Mouse (Mus musculus) bone marrow macrophage, adult 2 months (primary cell): ENCODE results near the gene Sema3a. TPM values are rescaled to one million over a fixed set of nuclear protein-coding genes. Genes with fewer than 3 reads are reported as not detected.
"Not testable (repeated sequence)": the region's sequence is repeated elsewhere in the genome, so short reads cannot be mapped to it uniquely, and the experiment has no call there.

ENCODE experiments used
- H3K27ac ChIP-seq: 2 replicates; pipeline ENCODE4 v1.5.1; 2012; ENCODE audit warnings: low read depth, low read length; ENCODE audit not compliant: insufficient read depth
- H3K4me1 ChIP-seq: 2 replicates; pipeline ENCODE4 v1.6.1; 2012; ENCODE audit warnings: low read length; ENCODE audit not compliant: control insufficient read depth, insufficient read depth
- H3K4me3 ChIP-seq: 2 replicates; pipeline ENCODE4 v1.5.1; 2012; ENCODE audit warnings: mild to moderate bottlenecking, low read length, moderate library complexity; ENCODE audit not compliant: insufficient read depth
- CTCF ChIP-seq: IDR thresholded peaks from 2 replicates; pipeline ENCODE4 v1.5.1; 2012; ENCODE audit warnings: low read depth, mild to moderate bottlenecking, low read length, moderate library complexity
- POLR2A ChIP-seq: IDR thresholded peaks from 2 replicates; pipeline ENCODE4 v1.6.1; 2012; ENCODE audit warnings: mild to moderate bottlenecking, low read depth, low read length, borderline replicate concordance
- polyA plus RNA-seq: library from polyadenylated mRNA; stranded (reverse); fragments of >200 nt; gene quantifications from 2 replicates; pipeline ENCODE4 v1.2.4, GENCODE M21; 2012; ENCODE audit not compliant: missing spikeins, insufficient read depth, insufficient read length

Sema3a gene
- polyA plus RNA-seq, 1 experiment: not detected

DNA sequence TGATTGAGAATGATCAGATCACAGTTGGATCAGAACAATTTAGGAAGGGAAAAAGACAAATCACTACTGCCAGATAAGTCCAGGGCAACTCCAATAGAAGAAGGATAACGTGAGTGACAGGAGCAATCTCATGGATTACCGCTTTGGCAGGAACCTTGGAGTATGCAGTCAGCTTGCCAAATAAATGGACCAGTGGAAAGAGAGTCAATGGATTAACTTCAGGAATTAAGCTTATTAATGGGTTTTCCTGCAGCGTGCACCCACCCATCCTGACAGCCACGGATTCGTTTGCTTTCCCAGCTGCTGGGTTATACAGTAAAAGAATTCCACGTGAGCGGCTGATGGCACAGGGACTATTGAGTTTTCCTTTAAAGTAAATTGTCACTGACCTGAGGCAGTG, 343.6 kb downstream of the Sema3a start:
- H3K4me3 ChIP-seq: no peak overlapping the region
- no peak overlapping the region for H3K27ac ChIP-seq
- no peaks in the 10 kb centered on the region for H3K4me1 ChIP-seq
- TF ChIP-seq POLR2A: no peak

DNA sequence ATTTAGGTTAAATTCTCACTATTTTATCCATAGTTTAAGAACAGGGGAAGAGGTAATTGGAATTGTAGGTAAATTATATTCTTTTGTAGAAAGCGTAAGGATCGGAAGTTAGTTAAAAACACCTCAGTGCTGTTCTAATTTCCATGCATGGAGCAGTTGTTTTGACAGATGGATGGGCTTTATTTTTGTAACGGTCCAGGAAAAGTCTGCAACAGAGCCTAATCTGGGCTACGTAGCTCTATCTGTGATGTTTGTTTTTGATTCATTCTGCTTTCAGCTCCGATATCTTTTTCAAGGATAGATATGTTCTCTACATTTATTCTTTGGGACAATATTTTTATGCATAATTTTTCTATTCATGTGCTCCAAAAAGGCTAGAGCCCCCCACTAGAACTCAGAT, 344.2 kb downstream of the Sema3a start:
- H3K4me3 ChIP-seq: no peak overlapping the region
- no peaks in the 10 kb centered on the region for H3K4me1 ChIP-seq
- TF ChIP-seq POLR2A (no peak), CTCF (no peak)
- H3K27ac ChIP-seq: no peak overlapping the region

DNA sequence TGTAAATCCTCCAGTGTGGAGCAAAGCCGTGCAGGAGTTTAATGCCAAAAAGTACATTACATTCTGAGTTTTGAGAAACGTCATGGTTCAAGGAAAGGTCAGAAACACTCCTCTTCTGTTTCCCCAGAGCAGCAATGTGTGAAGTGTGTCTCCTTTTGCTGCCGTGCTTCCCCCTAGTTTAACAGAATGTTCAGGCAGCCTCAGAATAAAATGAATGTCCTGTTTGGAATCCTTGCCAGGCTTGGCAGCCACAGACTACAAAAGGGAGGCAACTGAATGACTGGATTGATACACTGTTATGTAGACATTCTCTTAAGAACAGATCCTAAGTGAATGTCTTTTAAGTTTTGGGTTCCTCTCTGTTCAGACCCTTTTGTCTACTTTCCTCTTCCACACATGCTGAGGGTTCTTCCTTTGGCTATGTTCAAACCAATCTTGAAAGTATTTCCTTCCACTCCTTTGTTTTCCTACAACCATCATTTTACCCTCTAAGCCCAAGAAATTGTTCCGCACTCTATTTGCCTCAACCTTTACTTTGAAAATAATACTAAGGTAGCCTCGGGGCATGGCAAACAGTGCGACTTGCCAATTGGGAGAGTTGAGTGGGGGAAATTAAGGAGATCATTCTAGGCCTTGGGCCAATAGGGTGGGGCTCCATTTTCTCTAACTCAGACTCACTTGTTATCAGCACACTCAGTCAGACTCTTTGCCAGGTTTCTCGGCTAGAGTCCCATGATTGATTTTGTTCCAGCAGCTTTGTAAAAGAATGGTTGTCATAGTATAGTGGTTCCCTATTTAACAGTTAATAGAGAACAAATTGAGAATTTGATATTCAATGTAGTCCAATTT, 345.1 kb downstream of the Sema3a start:
- H3K27ac ChIP-seq: no peak overlapping the region
- H3K4me1 ChIP-seq: no peaks in the 10 kb centered on the region
- TF ChIP-seq POLR2A: no peak
- no peak for TF ChIP-seq CTCF
- H3K4me3 ChIP-seq: no peak overlapping the region

DNA sequence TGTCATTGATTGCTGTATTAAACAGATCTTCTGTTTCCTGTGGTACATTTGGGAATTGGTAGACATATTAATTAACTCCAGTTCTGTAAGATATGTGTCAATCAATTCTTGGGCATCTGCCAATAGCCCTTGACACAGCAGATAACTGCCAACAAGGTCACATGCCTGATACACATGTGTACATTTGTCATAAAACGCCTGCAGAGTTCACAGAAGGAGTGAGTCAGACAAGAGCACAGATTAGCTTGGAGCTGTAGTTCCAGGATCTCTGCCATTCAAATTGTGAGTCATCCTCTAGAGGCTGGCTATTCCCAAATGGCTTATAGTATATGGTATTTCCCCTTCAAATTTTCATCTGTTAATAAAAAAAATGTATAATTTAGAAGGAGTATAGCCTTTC, 352.4 kb downstream of the Sema3a start:
- TF ChIP-seq CTCF: no peak
- TF ChIP-seq POLR2A: no peak
- Histone ChIP-seq H3K4me3 (no peak overlapping the region), H3K4me1 (no peaks in the 10 kb centered on the region), H3K27ac (no peak overlapping the region)

DNA sequence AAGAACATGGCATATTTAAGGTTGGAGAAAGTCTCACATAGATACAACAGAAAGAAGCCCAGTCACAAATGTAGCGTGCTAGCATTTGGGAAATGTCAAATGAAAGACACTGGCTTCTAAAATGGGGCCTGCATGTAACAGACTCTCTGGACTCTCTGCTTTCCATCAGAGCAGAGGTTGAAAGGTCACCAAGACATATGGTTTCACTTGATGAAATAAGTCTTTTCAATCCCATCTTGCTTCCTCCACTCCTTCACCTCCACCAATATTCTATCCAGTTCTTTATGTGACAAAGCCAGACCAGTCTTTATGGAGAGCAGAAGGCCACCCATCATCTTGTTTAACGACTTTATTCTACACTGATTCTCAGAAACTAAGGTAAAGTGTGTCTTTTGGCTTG, 363.5 kb downstream of the Sema3a start:
- Histone ChIP-seq H3K4me1 (no peaks in the 10 kb centered on the region), H3K27ac (no peak overlapping the region), H3K4me3 (no peak overlapping the region)
- no peak for TF ChIP-seq CTCF
- TF ChIP-seq POLR2A: no peak

DNA sequence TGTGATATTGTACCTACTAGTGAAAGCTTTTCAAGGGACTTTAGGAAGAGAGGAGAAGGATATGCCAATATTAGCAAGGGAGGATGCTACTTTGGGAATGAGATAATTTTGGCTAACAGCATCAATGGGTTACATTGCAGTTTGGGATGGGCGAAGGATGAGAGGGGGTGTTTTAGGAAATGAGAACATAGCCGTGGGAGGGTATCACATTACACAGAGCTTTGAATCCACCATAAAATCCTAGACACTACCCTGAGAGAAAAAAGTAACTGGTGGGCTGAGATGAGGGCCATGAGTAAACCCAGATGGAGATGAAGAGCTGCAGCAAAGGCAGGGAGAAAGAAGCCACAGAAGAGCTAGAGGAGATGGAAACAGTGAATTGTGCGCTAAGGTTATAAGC, 370.8 kb downstream of the Sema3a start:
- H3K4me1 ChIP-seq, H3K27ac ChIP-seq, H3K4me3 ChIP-seq: not testable (repeated sequence)

DNA sequence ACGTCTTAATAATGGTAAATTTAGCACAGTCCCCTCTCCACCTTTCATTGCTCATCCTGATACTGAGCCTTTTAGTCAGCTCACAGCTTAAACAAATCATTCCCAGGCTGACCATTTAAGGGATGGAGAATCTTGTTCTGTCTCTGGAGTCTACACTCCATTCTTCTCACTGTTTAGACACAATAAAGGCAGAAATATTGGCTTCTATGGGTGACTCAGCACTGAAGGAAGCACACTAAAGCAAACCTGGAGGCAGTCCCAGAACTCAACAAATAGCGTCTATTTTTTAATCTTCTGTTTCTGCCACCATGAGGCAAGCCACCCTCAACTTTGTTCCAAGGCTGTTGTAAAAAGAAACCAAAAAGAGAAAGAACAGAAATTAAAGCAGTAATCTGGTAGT, 374.6 kb downstream of the Sema3a start:
- TF ChIP-seq CTCF (no peak), POLR2A (no peak)

DNA sequence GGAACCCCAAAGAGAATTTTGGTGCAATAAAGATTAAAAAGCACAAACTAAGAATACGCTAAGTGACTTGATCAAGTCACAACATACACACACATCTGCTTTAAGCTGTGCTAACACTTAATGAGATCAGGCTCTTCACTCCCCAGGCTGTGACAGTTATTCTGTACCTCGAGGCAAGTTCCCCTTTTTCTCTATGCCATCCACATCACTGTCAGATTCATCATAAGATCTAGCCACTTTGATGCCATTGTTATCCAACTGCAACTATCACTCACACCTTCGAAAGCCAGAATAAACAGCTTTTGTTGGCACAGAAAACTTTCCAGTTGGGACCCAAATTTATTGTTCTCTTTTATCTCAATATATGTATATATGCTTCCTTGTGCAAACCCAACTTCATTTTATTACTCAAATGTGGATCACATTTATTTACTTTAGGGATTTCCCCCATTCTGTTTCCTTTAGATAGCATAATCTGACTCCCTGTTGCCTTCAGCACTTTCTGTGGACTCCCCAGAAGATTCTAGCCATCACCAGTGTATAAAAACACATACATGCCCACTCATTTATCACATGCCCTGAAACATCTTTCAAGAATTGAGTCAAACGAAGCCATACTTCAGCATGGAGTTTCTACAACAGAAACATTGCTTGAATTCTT, 380.8 kb downstream of the Sema3a start:
- Histone ChIP-seq H3K4me3 (no peak overlapping the region), H3K4me1 (no peaks in the 10 kb centered on the region), H3K27ac (no peak overlapping the region)
- TF ChIP-seq POLR2A (no peak), CTCF (no peak)

More for the DNA sequence above, 374.6 kb downstream of the Sema3a start:
- Histone ChIP-seq H3K27ac (no peak overlapping the region), H3K4me1 (no peaks in the 10 kb centered on the region), H3K4me3 (no peak overlapping the region)

DNA sequence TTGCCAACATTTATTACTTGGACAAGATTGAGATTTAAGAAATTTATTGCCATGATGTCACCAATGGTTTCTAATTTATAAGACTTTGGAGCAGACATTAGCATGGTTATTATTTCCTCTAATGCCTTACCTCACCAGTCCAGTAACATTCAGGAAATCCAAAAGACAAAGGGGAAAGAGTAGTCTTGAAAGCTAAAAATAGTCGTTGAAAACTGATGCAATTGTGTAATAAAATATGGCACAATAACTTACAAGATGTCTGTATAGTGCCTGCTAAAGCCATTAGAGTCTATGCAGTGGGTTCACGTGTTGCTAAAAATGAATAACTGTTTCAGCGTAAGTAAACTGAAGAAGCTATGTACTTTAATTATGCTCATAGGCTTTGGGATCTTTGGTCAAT, 383.9 kb downstream of the Sema3a start:
- Histone ChIP-seq H3K4me1 (no peaks in the 10 kb centered on the region), H3K27ac (no peak overlapping the region), H3K4me3 (no peak overlapping the region)
- TF ChIP-seq POLR2A: no peak
- no peak for TF ChIP-seq CTCF

DNA sequence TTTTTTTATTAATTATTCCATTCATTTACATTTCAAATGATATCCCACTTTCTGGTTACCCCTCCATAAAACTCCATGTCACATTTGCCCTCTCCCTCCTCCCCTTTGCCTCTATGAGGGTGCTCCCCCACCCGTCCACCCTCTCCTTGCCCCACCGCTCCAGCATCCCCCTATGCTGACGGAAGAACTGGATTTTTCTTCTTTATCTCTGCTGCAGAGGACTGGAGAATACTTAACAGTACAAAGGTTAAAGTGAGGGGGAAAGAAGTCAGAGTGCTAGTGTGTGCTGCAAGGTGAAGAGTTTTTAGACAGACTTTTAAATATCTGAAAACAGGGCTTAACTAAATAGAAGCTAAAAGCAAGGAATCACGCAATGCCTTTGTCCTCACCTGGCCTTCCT, 391.8 kb downstream of the Sema3a start:
- no peaks in the 10 kb centered on the region for H3K4me1 ChIP-seq
- TF ChIP-seq CTCF: no peak
- no peak for TF ChIP-seq POLR2A
- no peak overlapping the region for H3K4me3 ChIP-seq
- no peak overlapping the region for H3K27ac ChIP-seq
